Mouse (Mus musculus) activated CD4-positive, CD25-positive, alpha-beta regulatory T cell, adult 4 months (primary cell): ENCODE measurements around the gene Pomp. TPM values are rescaled to one million over a fixed set of nuclear protein-coding genes. Genes with fewer than 3 reads are reported as not detected.
"Not testable (repeated sequence)": the region's sequence is repeated elsewhere in the genome, so short reads cannot be mapped to it uniquely, and the experiment has no call there.

Source experiments
- ATAC-seq: one replicate; pipeline ENCODE4 v1.8.0; 2017
- polyA plus RNA-seq, 2 experiments: library from polyadenylated mRNA; unstranded; fragments of 100-300 nt; shearing (Covaris generic); gene quantifications; one replicate each; pipeline ENCODE4 v1.2.1; 2017

The Pomp gene
- polyA plus RNA-seq, 2 experiments from 2014 or later = 278 to 593 TPM

DNA sequence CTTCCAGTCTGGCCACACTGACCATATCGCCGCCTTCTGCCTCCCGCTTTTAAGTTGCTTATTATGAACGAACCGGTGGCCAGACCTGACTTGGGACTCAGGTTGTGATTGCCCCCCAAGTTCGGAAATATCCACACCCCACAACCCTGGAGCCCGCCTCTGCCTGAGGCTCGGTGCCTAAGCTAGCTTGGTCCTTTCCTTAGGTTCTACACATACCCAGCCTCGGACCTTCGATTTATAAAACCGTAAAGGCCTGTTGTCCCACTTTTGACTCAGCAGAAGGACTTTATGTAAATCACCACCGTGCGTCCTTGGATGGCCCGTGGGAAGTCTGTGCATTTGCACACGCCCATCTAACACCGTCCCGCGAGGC is 199 bp upstream of the Pomp start:
- ATAC-seq = no peak

- no peak for ATAC-seq
Observed at GRCm38 (mm10) chr5:147868674-147869073, 8.4 kb downstream of the Pomp start.

- no peak for ATAC-seq
Observed at GRCm38 (mm10) chr5:147869568-147869967, 9.3 kb downstream of the Pomp start.

- ATAC-seq = no peak
Observed at GRCm38 (mm10) chr5:147870296-147870695, 10.0 kb downstream of the Pomp start.

GRCm38 (mm10) chr5:147871091-147871820 is 11.0 kb downstream of the Pomp start:
- ATAC-seq = no peak

DNA sequence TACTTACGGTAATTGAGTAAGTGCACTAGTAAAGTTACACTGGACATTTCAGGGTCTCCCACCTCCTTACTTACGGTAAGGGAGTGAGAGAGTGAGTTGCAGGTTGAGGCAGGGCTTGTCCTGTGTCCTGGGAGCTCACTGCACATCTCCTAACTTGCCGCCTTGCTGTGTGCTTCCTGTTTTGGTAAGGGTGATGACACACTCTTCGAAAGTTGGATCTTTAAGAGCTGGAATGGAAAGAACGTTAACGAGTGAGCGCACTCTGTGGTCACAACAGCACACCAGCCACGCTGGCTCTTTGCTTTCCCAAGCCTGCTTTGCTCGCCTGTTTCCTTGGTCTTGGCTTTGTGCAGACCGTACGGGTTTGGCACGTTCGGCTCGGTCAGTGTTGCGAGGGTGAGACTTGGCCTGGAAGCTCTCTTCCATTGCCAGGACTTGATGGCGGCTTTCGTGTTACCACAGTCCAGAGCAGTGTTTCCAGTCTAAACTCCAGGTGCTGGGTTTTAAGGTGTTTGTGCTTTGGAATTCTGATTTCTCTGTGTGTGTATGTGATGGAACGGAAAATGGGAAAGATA is 14.3 kb downstream of the Pomp start:
- ATAC-seq = no peak

DNA sequence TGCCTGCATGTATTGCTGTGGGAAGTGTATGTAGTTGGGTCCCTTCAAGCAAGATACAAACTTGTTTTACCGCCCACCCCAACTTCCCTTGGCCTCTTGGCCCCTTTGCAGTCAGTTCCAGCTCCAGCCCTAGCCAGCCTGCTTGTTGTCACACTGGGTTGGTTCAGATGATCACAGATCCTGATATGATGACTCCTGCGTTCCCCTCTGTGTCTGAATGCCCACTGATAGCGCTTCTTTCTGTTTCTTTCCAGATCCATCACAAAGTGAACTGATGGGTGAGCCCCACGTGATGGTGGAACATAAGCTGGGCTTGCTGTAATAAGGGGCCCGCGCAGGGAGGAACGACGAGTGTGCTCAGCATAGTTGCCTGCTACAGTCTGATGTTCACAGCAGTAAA is 14.9 kb downstream of the Pomp start:
- no peak for ATAC-seq

- ATAC-seq = no peak
Observed at GRCm38 (mm10) chr5:147877520-147877919, 17.3 kb downstream of the Pomp start.

DNA sequence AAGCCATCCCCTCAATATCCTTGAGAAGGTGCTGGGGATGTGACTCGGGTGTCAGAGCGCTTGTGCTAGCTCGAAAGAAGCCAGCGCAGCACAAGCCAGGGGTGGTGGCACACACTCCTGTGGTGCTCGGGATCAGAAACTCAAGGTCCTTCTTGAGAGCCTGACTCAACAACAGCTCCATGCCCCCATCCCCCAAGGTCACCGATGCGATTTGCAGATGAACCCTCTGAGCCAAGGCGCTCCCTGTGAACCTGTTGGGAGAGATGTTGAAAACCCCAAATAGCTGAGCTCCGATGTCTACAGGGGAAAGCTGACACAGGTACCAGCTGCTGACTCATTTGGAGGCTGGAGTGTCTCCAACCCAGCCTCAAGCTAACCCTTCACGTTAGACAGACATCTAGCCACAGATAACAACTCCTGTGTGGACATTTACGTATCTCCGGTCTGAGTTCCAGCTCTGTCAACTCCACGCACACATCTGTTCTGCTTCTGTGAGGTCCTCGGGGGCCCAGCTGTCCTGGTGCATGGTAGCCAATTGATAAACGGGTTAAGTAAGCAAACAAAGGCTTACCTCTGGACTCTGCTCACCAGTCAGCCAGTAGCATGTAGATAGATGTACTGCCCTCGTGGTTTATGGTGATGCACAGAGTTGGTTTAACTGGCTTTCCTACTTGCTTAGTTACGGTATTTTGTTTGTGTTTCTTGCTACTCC is 19.9 kb downstream of the Pomp start:
- no peak for ATAC-seq

GRCm38 (mm10) chr5:147883581-147883980 is 23.3 kb downstream of the Pomp start:
- ATAC-seq = no peak

GRCm38 (mm10) chr5:147888313-147889297 is 28.3 kb downstream of the Pomp start:
- ATAC-seq = no peak

GRCm38 (mm10) chr5:147892735-147893134 is 32.5 kb downstream of the Pomp start:
- no peak for ATAC-seq

DNA sequence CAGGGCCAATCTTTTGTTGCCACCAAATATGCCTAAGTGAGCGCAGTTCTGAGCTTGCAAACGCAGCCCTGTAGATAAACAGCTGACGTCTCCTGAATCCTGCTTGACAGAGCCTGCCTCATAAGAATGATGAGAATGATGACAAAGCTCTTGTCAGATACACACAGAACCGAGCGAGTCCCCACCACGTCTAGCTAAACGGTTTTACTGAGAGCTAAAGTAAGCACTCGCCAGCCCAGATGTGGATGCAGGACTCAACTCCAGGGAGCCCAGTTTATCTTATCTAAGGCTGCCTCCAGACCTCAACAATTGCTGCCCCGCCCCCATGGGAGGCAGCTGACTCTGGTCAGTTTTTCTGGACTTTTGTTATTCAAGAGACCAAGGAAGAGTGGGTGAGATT is 32.9 kb downstream of the Pomp start:
- no peak for ATAC-seq

GRCm38 (mm10) chr5:147893766-147894454 is 33.6 kb downstream of the Pomp start:
- peak; percentile 9 for ATAC-seq

DNA sequence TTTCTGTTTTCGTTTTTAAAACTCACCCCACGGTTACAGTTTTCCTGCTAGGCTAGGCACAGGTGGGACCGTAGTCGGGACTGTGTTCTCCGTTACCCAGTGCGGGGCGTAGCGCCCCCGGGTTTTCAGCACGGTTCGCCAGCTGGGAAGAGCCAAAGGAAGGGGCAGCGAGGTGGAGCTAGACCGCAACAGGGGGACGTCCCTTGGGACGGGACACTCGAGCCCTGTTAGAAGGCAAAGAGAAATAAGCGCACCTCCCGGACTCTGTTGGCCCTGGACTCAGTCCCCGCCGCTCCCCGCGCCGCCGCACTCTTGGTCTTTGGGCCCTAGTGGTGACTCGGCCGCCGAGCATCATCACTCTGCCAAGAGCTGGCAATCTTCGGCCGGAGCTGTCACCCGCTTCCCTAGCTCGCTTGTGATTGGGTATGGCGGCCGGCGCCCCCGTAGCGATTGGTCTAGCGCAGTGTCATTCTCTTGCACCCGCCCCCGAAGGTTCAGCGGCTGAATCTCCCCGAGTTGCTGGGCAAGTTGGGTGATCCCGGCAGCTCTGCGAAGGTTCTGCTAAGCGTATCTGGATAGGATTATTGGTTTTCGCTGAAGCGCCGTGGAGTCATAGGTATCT is 34.3 kb downstream of the Pomp start, which contains the start of gene Slc46a3:
Slc46a3 (minus strand) TSS at position 361 of the 622 bp plus-strand sequence.
- peak; percentile 99 for ATAC-seq

GRCm38 (mm10) chr5:147895436-147896198 is 35.4 kb downstream of the Pomp start:
- peak; percentile 5 for ATAC-seq

- not testable (repeated sequence) for ATAC-seq
Observed at GRCm38 (mm10) chr5:147896501-147896900, 36.2 kb downstream of the Pomp start.

GRCm38 (mm10) chr5:147898254-147898653 is 38.0 kb downstream of the Pomp start:
- no peak for ATAC-seq

GRCm38 (mm10) chr5:147898968-147899549 is 38.8 kb downstream of the Pomp start:
- ATAC-seq = no peak
